Comparison of ENCODE assay signal across 11 mouse cellular contexts in genomic region chr10:13127335-13127734, GRCm38 (mm10). TPM values are rescaled to one million over a fixed set of nuclear protein-coding genes. Genes with fewer than 3 reads are reported as not detected.
DNase-seq lines count a peak whose midpoint lies in the region; ATAC-seq and TF ChIP-seq lines count a peak whose summit lies in the region.
"Had no signal": no experiment of that assay in that cellular context is flagged by ENCODE, and none has a peak within 500 bp of the region (broad histone marks: within the 10 kb centered on the region; RNA-seq: fewer than 3 reads in every experiment).

No protein-coding gene starts in this region.

- no peak for TF ChIP-seq POLR2A in brain, embryonic 14.5 days (IDR thresholded peaks at IDR 0.05; ENCODE audit: borderline replicate concordance, extremely low read depth, insufficient read depth, insufficient read length, poor library complexity, severe bottlenecking)

- H3K4me3 ChIP-seq in midbrain, embryonic 10.5 days, result no peak overlapping the region
- no peak overlapping the region for H3K4me3 ChIP-seq in midbrain, embryonic 13.5 days (replicated peaks)
- H3K4me3 ChIP-seq in stomach, postnatal 0 days (ENCODE audit: low read depth, low read length), result no peak overlapping the region
- H3K4me3 ChIP-seq: liver, embryonic 15.5 days had no signal

- 0 out of 2 replicates have a peak overlapping the region, but pooled peaks have one; percentile 23 for H3K27ac ChIP-seq in midbrain, embryonic 10.5 days (replicated peaks)
- no peak overlapping the region for H3K27ac ChIP-seq in midbrain, embryonic 13.5 days
- no peak overlapping the region for H3K27ac ChIP-seq in stomach, postnatal 0 days (replicated peaks)
- H3K27ac ChIP-seq: liver, embryonic 15.5 days had no signal

- no peak overlapping the region for H3K9ac ChIP-seq in midbrain, embryonic 13.5 days (replicated peaks)
- H3K9ac ChIP-seq in stomach, postnatal 0 days (ENCODE audit: low read length), result no peak overlapping the region
- H3K9ac ChIP-seq: liver, embryonic 15.5 days had no signal

- peak; percentile 38; the same call in 1 of the 2 replicates for TF ChIP-seq CTCF in brain, embryonic 14.5 days (IDR thresholded peaks at IDR 0.05; ENCODE audit: borderline replicate concordance, extremely low read depth, insufficient read depth, insufficient read length)
- TF ChIP-seq CTCF in stomach, postnatal 0 days (IDR thresholded peaks at IDR 0.05; ENCODE audit: low read depth), result peak; percentile 64

- H3K9me3 ChIP-seq in midbrain, embryonic 10.5 days (replicated peaks), result peaks cover 6% of the 10 kb centered on the region
- H3K9me3 ChIP-seq in midbrain, embryonic 13.5 days, result no peaks in the 10 kb centered on the region
- no peaks in the 10 kb centered on the region for H3K9me3 ChIP-seq in stomach, postnatal 0 days (ENCODE audit: control insufficient read depth, low read length)
- H3K9me3 ChIP-seq: liver, embryonic 15.5 days had no signal

- intact Hi-C loops in heart, postnatal 36 days (cut with DNase I), result no loop called here

- peaks cover 10% of the 10 kb centered on the region for H3K4me1 ChIP-seq in midbrain, embryonic 10.5 days
- H3K4me1 ChIP-seq in midbrain, embryonic 13.5 days (replicated peaks), result no peaks in the 10 kb centered on the region
- no peaks in the 10 kb centered on the region for H3K4me1 ChIP-seq in stomach, postnatal 0 days (replicated peaks; ENCODE audit: control insufficient read depth, insufficient read depth)
- H3K4me1 ChIP-seq: liver, embryonic 15.5 days had no signal

- no peak overlapping the region for H3K4me2 ChIP-seq in midbrain, embryonic 13.5 days (replicated peaks)
- H3K4me2 ChIP-seq in stomach, postnatal 0 days (replicated peaks; ENCODE audit: low read depth), result no peak overlapping the region
- H3K4me2 ChIP-seq: liver, embryonic 15.5 days had no signal

- 73% methylated on average over 13 of the region's 13 CpGs for WGBS in midbrain, embryonic 10.5 days
- WGBS in midbrain, embryonic 13.5 days, result 76% methylated on average over 13 of the region's 13 CpGs
- WGBS in stomach, postnatal 0 days, result 78% methylated on average over 13 of the region's 13 CpGs

- no peak for ATAC-seq in midbrain, embryonic 13.5 days
- no peak for ATAC-seq in stomach, postnatal 0 days (ENCODE audit: low FRiP score, low TSS enrichment)

- DNase-seq in heart, postnatal 4 days, result peak; percentile 45
- no peak for DNase-seq in heart, postnatal 36 days
- peak; percentile 31 for DNase-seq in midbrain, embryonic 10.5 days (ENCODE audit: low spot score)
- peak; percentile 39 for DNase-seq in brain, embryonic 14.5 days (ENCODE audit: low read depth)
- DNase-seq in stomach, postnatal 0 days (ENCODE audit: low spot score), result peak; percentile 43
- no peak for DNase-seq in MN1 (ENCODE audit: low spot score)

- no peak for TF ChIP-seq EP300 in stomach, postnatal 0 days (optimal IDR thresholded peaks at IDR 0.05)

- H3K27me3 ChIP-seq in midbrain, embryonic 10.5 days (ENCODE audit: low read depth, poor library complexity, severe bottlenecking), result no peaks in the 10 kb centered on the region
- no peaks in the 10 kb centered on the region for H3K27me3 ChIP-seq in midbrain, embryonic 13.5 days
- H3K27me3 ChIP-seq in stomach, postnatal 0 days (ENCODE audit: control insufficient read depth, insufficient read depth, low read length), result no peaks in the 10 kb centered on the region
- H3K27me3 ChIP-seq: liver, embryonic 15.5 days had no signal

- peaks cover 63% of the 10 kb centered on the region for H3K36me3 ChIP-seq in midbrain, embryonic 10.5 days
- H3K36me3 ChIP-seq in midbrain, embryonic 13.5 days, result peaks cover 29% of the 10 kb centered on the region
- peaks cover 9% of the 10 kb centered on the region for H3K36me3 ChIP-seq in stomach, postnatal 0 days (ENCODE audit: control insufficient read depth, insufficient read depth, low read length)
- H3K36me3 ChIP-seq: liver, embryonic 15.5 days had no signal

RNA-seq across cellular contexts. Expression of gene Zc2hc1b, which starts 50.5 kb away (rescaled TPM):
- total RNA-seq in heart, postnatal 4 days (2021), result not detected
- not detected for total RNA-seq in heart, postnatal 36 days (2021)
- polyA plus RNA-seq in midbrain, embryonic 10.5 days (2016; fragmentation: Nextera tagmentation; extraction: Ambion mirVana), result not detected in 2 replicates
- polyA plus RNA-seq in midbrain, embryonic 13.5 days (2015; fragmentation: Nextera tagmentation; extraction: Ambion mirVana), result not detected in 2 replicates
- not detected in 2 replicates for polyA plus RNA-seq in brain, embryonic 14.5 days (2012; rRNA removed)
- polyA plus RNA-seq in stomach, postnatal 0 days (2015; fragmentation: Nextera tagmentation; extraction: Ambion mirVana), result not detected in 2 replicates
- total RNA-seq: heart, postnatal 14 days; neutrophil, adult 5-6 weeks had no signal
- polyA plus RNA-seq: embryonic facial prominence, embryonic 14.5 days; liver, embryonic 15.5 days had no signal

Comparison
In these comparisons a context has a peak if more than half of its experiments do, and no peak if none do; other contexts are left out.
1. DNase-seq: peak in heart, postnatal 4 days (single experiment), midbrain, embryonic 10.5 days (single experiment), brain, embryonic 14.5 days (single experiment) and stomach, postnatal 0 days (single experiment); none in heart, postnatal 36 days (0 of 2) and MN1 (single experiment).